Mouse (Mus musculus): ENCODE data around the gene Ddx27. TPM values are rescaled to one million over a fixed set of nuclear protein-coding genes. Genes with fewer than 3 reads are reported as not detected.
"Not testable (repeated sequence)": the region's sequence is repeated elsewhere in the genome, so short reads cannot be mapped to it uniquely, and the experiment has no call there.

The Ddx27 gene
- polyA plus RNA-seq, 1 experiment from 2014 or later = 29.3 TPM

DNA sequence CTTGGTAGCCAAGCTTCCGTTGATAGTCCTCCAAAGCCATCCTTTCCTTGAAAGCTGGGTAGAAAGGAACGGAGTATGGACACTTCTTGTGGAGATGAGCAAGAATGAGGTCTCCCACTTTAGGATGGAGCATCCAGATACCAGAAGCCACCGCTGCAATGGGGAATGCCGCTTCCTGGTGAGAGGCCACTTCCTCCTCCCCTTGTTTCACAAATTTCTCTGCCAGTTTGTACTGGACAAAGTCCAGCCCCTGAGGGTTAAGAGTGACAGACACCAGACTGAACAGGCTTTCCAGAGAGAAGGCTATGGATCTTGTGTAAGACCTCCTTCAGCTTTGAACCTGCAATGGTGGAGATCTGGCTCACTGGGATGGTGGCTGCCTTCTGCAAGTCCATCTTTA, 7.4 kb upstream of the Ddx27 start:
- not testable (repeated sequence) for H3K36me3 ChIP-seq (ENCODE audit: control insufficient read depth, insufficient read depth, low read length); H3K4me3 ChIP-seq (ENCODE audit: low read depth, low read length); H3K27me3 ChIP-seq (ENCODE audit: control insufficient read depth, insufficient read depth, low read length); H3K4me1 ChIP-seq (ENCODE audit: control insufficient read depth, insufficient read depth, low read length); H3K9me3 ChIP-seq (replicated peaks; ENCODE audit: control insufficient read depth, low read length); H3K27ac ChIP-seq (ENCODE audit: low read depth, low read length); H3K4me2 ChIP-seq; H3K9ac ChIP-seq (ENCODE audit: low read depth, low read length); ATAC-seq (replicated peaks; ENCODE audit: insufficient number of reproducible peaks, low FRiP score, low TSS enrichment)
- 74% methylated on average over 4 of the region's 4 CpGs for WGBS (ENCODE audit: insufficient replicate concordance)

DNA sequence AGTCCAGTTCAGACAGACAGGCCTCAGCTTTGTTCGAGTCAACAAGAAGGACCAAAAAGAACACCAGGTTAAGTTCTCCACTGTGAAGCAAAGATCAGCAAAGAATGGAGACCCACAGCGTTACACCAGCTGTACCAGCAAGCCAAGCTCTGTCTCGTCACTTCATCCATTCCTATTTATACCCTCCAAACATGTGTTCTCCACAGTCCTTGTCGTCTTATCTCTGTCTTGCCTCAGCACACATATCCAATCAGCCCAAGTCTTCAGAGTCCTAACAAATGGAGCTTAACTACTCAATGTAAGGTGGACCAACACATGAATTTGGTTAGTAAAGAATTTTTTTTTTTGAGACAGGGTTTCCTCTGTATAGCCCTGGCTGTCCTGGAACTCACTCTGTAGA, 5.5 kb upstream of the Ddx27 start:
- no peak for ATAC-seq (replicated peaks; ENCODE audit: insufficient number of reproducible peaks, low FRiP score, low TSS enrichment)
- Histone ChIP-seq H3K4me1 (ENCODE audit: control insufficient read depth, insufficient read depth, low read length) (no peaks in the 10 kb centered on the region), H3K4me2 (no peak overlapping the region), H3K36me3 (ENCODE audit: control insufficient read depth, insufficient read depth, low read length) (no peaks in the 10 kb centered on the region), H3K9ac (ENCODE audit: low read depth, low read length) (no peak overlapping the region), H3K27ac (ENCODE audit: low read depth, low read length) (no peak overlapping the region), H3K27me3 (ENCODE audit: control insufficient read depth, insufficient read depth, low read length) (no peaks in the 10 kb centered on the region), H3K9me3 (replicated peaks; ENCODE audit: control insufficient read depth, low read length) (no peaks in the 10 kb centered on the region), H3K4me3 (ENCODE audit: low read depth, low read length) (no peak overlapping the region)
- WGBS (ENCODE audit: insufficient replicate concordance) = 44% methylated on average over 4 of the region's 4 CpGs

DNA sequence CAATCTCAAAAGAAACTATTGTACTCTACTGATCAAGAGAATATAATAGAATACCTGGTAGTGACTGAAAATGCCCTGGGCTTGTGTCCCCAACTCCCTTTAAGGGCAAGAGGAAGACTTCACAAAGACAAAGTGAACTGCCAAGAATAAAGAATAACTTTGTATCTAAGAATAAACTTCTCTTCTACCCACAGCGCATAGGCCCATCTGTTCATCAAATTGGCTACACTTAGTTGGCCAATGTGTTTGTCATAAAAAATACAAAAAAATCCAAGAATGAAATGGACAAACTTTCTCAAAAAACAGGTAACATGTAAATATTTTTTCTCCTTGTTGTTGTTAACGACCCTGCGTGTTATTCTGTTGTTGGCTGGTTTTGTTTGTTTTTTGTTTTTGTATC, 4.4 kb upstream of the Ddx27 start:
- H3K9me3 ChIP-seq (replicated peaks; ENCODE audit: control insufficient read depth, low read length) = no peaks in the 10 kb centered on the region
- ATAC-seq (replicated peaks; ENCODE audit: insufficient number of reproducible peaks, low FRiP score, low TSS enrichment) = no peak
- WGBS (ENCODE audit: insufficient replicate concordance) = 82% methylated on average over 3 of the region's 3 CpGs

DNA sequence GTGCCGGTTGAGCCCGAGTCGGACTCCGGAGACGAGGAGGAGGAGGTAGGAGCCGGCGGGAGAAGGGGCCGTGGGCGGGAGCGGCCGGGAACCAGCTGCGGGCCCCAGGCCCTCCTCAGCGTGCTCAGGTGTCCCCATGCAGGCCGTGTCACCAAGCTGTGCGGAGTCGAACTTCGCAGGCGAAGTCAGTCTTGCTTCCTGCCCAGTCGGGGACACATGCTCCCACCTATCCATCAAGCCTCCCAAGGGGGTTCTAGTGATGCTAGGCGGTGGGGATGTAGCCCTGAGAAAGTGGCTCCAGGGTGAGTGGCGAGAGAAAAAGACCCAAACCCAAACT, 357 bp downstream of the Ddx27 start:
- under 1% methylated on average over 21 of the region's 21 CpGs for WGBS (ENCODE audit: insufficient replicate concordance)

More for the DNA sequence above, 4.4 kb upstream of the Ddx27 start:
- no peak overlapping the region for H3K4me2 ChIP-seq
- H3K4me3 ChIP-seq (ENCODE audit: low read depth, low read length) = no peak overlapping the region
- H3K4me1 ChIP-seq (ENCODE audit: control insufficient read depth, insufficient read depth, low read length) = no peaks in the 10 kb centered on the region
- H3K36me3 ChIP-seq (ENCODE audit: control insufficient read depth, insufficient read depth, low read length) = no peaks in the 10 kb centered on the region
- no peak overlapping the region for H3K27ac ChIP-seq (ENCODE audit: low read depth, low read length)
- no peak overlapping the region for H3K9ac ChIP-seq (ENCODE audit: low read depth, low read length)
- H3K27me3 ChIP-seq (ENCODE audit: control insufficient read depth, insufficient read depth, low read length) = no peaks in the 10 kb centered on the region

DNA sequence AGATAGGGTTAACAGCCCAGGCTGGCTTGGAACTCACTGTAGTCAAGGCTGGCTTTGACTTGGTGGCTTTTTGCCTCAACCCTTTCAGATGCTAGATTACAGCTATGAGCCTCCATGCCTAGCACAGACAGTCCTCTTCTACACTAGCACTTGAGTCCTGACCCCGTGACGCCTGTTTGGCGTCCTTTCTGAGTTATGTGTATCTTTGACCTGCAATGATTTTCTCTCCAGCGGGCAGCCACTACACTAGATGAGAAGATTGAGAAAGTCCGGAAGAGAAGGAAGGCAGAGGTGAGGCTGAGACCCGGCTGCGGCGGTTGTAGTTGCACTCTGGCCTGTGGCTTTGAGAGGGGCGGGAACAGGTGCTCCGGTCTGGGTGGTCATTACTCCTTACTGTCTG, 4.4 kb downstream of the Ddx27 start:
- Histone ChIP-seq H3K27ac (ENCODE audit: low read depth, low read length) (no peak overlapping the region), H3K9ac (ENCODE audit: low read depth, low read length) (no peak overlapping the region), H3K9me3 (replicated peaks; ENCODE audit: control insufficient read depth, low read length) (no peaks in the 10 kb centered on the region), H3K4me1 (ENCODE audit: control insufficient read depth, insufficient read depth, low read length) (peaks cover 10% of the 10 kb centered on the region; the same call in 1 of the 2 replicates), H3K4me2 (no peak overlapping the region), H3K4me3 (ENCODE audit: low read depth, low read length) (no peak overlapping the region), H3K27me3 (ENCODE audit: control insufficient read depth, insufficient read depth, low read length) (no peaks in the 10 kb centered on the region), H3K36me3 (ENCODE audit: control insufficient read depth, insufficient read depth, low read length) (peaks cover 40% of the 10 kb centered on the region)
- 95% methylated on average over 10 of the region's 10 CpGs for WGBS (ENCODE audit: insufficient replicate concordance)
- ATAC-seq (replicated peaks; ENCODE audit: insufficient number of reproducible peaks, low FRiP score, low TSS enrichment) = no peak

More for the DNA sequence above, 357 bp downstream of the Ddx27 start:
- no peaks in the 10 kb centered on the region for H3K9me3 ChIP-seq (replicated peaks; ENCODE audit: control insufficient read depth, low read length)
- peak overlapping the region; percentile 88 for H3K9ac ChIP-seq (ENCODE audit: low read depth, low read length)
- peak overlapping the region; percentile 95 for H3K4me2 ChIP-seq
- peak overlapping the region; percentile 30; the same call in 1 of the 2 replicates for H3K27ac ChIP-seq (ENCODE audit: low read depth, low read length)
- H3K36me3 ChIP-seq (ENCODE audit: control insufficient read depth, insufficient read depth, low read length) = peaks cover 16% of the 10 kb centered on the region
- H3K4me3 ChIP-seq (ENCODE audit: low read depth, low read length) = peak overlapping the region; percentile 91
- H3K4me1 ChIP-seq (ENCODE audit: control insufficient read depth, insufficient read depth, low read length) = peaks cover 10% of the 10 kb centered on the region; the same call in 1 of the 2 replicates
- no peaks in the 10 kb centered on the region for H3K27me3 ChIP-seq (ENCODE audit: control insufficient read depth, insufficient read depth, low read length)
- peak; percentile 56 for ATAC-seq (replicated peaks; ENCODE audit: insufficient number of reproducible peaks, low FRiP score, low TSS enrichment)

DNA sequence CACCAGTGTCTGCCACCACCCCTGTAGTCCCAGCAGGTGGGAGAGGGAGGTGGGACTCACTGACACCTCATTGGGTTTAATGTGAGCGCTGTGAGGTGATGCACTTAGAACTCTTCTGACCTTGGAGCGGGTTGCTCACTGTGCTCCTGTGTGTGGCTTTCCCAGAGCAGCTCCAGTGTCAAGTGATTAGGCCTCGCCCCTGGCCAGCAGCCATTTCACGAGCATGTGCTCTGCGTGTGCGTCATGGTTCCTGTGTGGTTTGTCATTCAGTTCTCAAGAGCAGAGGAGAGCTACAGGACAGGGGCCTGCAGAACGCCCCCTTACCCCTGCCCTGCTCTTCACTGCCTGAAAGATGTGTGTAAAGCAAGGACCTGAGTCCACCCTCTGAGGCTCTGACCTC, 13.6 kb downstream of the Ddx27 start:
- H3K9ac ChIP-seq (ENCODE audit: low read depth, low read length) = no peak overlapping the region
- no peak overlapping the region for H3K4me3 ChIP-seq (ENCODE audit: low read depth, low read length)
- no peak overlapping the region for H3K27ac ChIP-seq (ENCODE audit: low read depth, low read length)
- no peaks in the 10 kb centered on the region for H3K27me3 ChIP-seq (ENCODE audit: control insufficient read depth, insufficient read depth, low read length)
- H3K36me3 ChIP-seq (ENCODE audit: control insufficient read depth, insufficient read depth, low read length) = peaks cover 60% of the 10 kb centered on the region
- 90% methylated on average over 7 of the region's 7 CpGs for WGBS (ENCODE audit: insufficient replicate concordance)
- no peaks in the 10 kb centered on the region for H3K4me1 ChIP-seq (ENCODE audit: control insufficient read depth, insufficient read depth, low read length)
- H3K4me2 ChIP-seq = no peak overlapping the region
- no peaks in the 10 kb centered on the region for H3K9me3 ChIP-seq (replicated peaks; ENCODE audit: control insufficient read depth, low read length)
- no peak for ATAC-seq (replicated peaks; ENCODE audit: insufficient number of reproducible peaks, low FRiP score, low TSS enrichment)

DNA sequence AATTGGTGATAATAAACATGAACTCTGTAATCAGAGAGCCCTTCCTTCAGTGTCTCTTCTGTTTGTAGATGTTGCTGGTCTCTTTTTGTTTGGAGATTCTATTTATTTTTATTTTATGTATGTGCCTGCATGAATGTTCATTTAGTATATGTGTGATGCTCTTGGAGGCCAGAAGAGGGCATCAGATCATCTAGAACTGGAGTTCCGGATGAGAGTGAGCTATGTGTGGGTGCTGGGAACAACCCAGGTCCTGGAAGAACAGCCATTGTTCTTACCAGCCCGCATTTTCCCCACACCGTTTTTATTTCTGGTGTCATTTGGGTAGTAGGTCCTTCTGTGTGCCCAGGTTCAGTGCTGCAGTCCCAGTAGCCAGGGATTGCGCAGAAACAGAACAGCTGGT, 15.5 kb downstream of the Ddx27 start:
- WGBS (ENCODE audit: insufficient replicate concordance) = 93% methylated on average over 4 of the region's 4 CpGs
- H3K9me3 ChIP-seq (replicated peaks; ENCODE audit: control insufficient read depth, low read length) = no peaks in the 10 kb centered on the region
- H3K27me3 ChIP-seq (ENCODE audit: control insufficient read depth, insufficient read depth, low read length) = no peaks in the 10 kb centered on the region
- no peaks in the 10 kb centered on the region for H3K4me1 ChIP-seq (ENCODE audit: control insufficient read depth, insufficient read depth, low read length)
- no peak overlapping the region for H3K4me3 ChIP-seq (ENCODE audit: low read depth, low read length)
- no peak overlapping the region for H3K9ac ChIP-seq (ENCODE audit: low read depth, low read length)
- ATAC-seq (replicated peaks; ENCODE audit: insufficient number of reproducible peaks, low FRiP score, low TSS enrichment) = no peak
- H3K27ac ChIP-seq (ENCODE audit: low read depth, low read length) = no peak overlapping the region
- H3K4me2 ChIP-seq = no peak overlapping the region
- H3K36me3 ChIP-seq (ENCODE audit: control insufficient read depth, insufficient read depth, low read length) = peaks cover 61% of the 10 kb centered on the region

DNA sequence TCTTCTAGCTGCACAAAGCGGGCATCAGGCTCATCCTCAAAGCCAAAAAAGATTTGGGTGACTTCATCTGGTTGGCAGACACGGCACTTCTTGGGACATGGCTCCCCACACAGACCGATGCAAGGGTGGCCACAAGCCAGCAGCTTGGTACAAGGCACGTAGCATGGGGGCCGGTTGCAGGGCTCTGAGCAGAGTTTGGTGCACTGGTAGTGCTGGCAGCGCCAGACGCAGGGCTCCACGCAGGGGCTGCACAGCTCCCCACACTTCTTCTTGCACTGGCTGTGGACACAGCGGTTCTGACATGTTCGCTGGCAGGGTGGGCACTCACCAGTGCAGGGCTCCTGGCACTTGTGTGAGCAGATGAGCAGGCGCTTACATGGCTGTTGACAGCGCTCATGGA, 22.7 kb downstream of the Ddx27 start:
- H3K27me3 ChIP-seq (ENCODE audit: control insufficient read depth, insufficient read depth, low read length) = no peaks in the 10 kb centered on the region
- no peak overlapping the region for H3K9ac ChIP-seq (ENCODE audit: low read depth, low read length)
- H3K4me2 ChIP-seq = no peak overlapping the region
- H3K27ac ChIP-seq (ENCODE audit: low read depth, low read length) = no peak overlapping the region
- H3K4me3 ChIP-seq (ENCODE audit: low read depth, low read length) = no peak overlapping the region
- WGBS (ENCODE audit: insufficient replicate concordance) = 90% methylated on average over 12 of the region's 12 CpGs
- no peak for ATAC-seq (replicated peaks; ENCODE audit: insufficient number of reproducible peaks, low FRiP score, low TSS enrichment)
- H3K36me3 ChIP-seq (ENCODE audit: control insufficient read depth, insufficient read depth, low read length) = peaks cover 63% of the 10 kb centered on the region
- H3K9me3 ChIP-seq (replicated peaks; ENCODE audit: control insufficient read depth, low read length) = no peaks in the 10 kb centered on the region
- peaks cover 4% of the 10 kb centered on the region for H3K4me1 ChIP-seq (ENCODE audit: control insufficient read depth, insufficient read depth, low read length)

DNA sequence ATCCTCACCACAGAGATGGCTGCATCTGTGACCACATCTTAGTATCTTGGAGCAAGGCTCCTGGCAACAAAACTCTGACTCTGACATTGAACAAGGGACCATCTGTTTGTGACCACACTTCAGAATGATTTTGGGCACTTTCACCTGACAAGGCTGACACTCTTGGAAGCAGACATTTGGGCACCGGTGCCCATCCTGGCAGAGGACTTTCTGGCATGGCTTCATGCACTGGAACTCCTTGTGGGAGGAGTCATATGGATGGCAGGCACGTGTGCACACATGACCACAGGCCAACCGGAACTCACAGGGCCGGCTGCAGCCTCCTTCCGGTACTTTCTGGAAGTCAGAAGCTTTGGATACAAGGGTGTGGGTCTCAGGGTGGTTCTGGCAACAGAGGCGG, 23.3 kb downstream of the Ddx27 start:
- 90% methylated on average over 6 of the region's 6 CpGs for WGBS (ENCODE audit: insufficient replicate concordance)
- Histone ChIP-seq H3K9ac (ENCODE audit: low read depth, low read length) (no peak overlapping the region), H3K27ac (ENCODE audit: low read depth, low read length) (no peak overlapping the region), H3K4me1 (ENCODE audit: control insufficient read depth, insufficient read depth, low read length) (peaks cover 7% of the 10 kb centered on the region), H3K9me3 (replicated peaks; ENCODE audit: control insufficient read depth, low read length) (no peaks in the 10 kb centered on the region), H3K36me3 (ENCODE audit: control insufficient read depth, insufficient read depth, low read length) (peaks cover 63% of the 10 kb centered on the region), H3K4me2 (no peak overlapping the region), H3K4me3 (ENCODE audit: low read depth, low read length) (no peak overlapping the region), H3K27me3 (ENCODE audit: control insufficient read depth, insufficient read depth, low read length) (no peaks in the 10 kb centered on the region)
- no peak for ATAC-seq (replicated peaks; ENCODE audit: insufficient number of reproducible peaks, low FRiP score, low TSS enrichment)
